Mouse (Mus musculus) heart, postnatal 0 days (tissue): ENCODE data around the gene Acyp2.

Experiments
- CTCF ChIP-seq: IDR thresholded peaks from 2 replicates; pipeline ENCODE4 v1.5.1; 2016; ENCODE audit warnings: antibody characterized with exemption, control low read depth, low read depth
- EP300 ChIP-seq: IDR thresholded peaks from 2 replicates; pipeline ENCODE4 v1.6.1; 2016; ENCODE audit warnings: antibody characterized with exemption, low read depth

DNA sequence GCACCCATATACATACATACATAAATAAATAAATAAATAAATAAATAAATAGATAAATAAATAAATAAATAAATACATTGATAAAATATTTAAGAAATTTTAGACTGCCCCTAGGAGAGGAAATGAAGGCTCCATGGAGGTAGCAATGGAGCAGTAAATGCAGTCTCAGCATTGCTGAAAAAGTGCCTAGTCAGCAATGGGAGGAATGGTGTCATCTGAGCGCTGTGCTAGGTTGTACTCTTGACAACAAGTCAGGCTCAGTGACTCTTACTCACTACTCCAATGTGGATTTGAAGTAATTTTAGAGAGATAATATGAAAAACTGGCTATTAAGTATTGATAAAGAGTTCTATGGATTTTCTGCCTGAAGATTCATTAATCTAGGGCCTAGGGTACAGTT, 40.1 kb downstream of the Acyp2 start:
- no peak for TF ChIP-seq CTCF
- TF ChIP-seq EP300 = no peak
